7 mouse cellular contexts compared by ENCODE assay signal in the genomic region with DNA sequence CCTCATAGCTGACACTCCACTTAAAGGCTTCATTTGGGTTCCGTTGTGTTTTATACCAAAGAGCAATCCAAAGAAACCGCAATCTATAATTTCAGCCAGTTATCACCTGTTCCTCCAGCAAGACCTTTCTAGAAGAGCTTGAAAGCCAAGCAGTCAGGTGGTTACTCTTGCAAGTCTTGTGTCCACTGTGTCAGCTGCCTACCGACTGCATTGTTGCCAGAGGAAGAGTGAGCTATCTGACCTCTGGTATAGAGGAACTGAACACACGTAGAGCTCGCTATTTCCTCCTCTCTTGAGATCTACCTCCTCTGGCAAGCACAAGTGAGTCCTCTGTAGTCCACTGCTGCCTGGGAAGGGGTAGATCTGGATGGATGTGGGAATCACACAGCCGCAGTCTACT. TPM values are rescaled to one million over a fixed set of nuclear protein-coding genes. Genes with fewer than 3 reads are reported as not detected.
DNase-seq lines count a peak whose midpoint lies in the region; ATAC-seq and TF ChIP-seq lines count a peak whose summit lies in the region.

No protein-coding gene starts in this region.

- no peak for TF ChIP-seq CTCF in ES-Bruce4 (IDR thresholded peaks at IDR 0.05; ENCODE audit: low read depth, low read length)

- H3K9me3 ChIP-seq in ES-Bruce4 (replicated peaks; ENCODE audit: control insufficient read depth, insufficient read depth, low read length, poor library complexity, severe bottlenecking), result no peaks in the 10 kb centered on the region
- H3K9me3 ChIP-seq in forebrain, embryonic 14.5 days (replicated peaks; ENCODE audit: control insufficient read depth, low read length), result no peaks in the 10 kb centered on the region
- no peaks in the 10 kb centered on the region for H3K9me3 ChIP-seq in liver, embryonic 13.5 days (replicated peaks)

- WGBS in forebrain, embryonic 14.5 days, result 46% methylated on average over 6 of the region's 6 CpGs
- 30% methylated on average over 6 of the region's 6 CpGs for WGBS in liver, embryonic 13.5 days (ENCODE audit: insufficient replicate concordance)

- peak overlapping the region; percentile 78 for H3K9ac ChIP-seq in ES-Bruce4 (ENCODE audit: low read depth, poor library complexity, severe bottlenecking)
- peak overlapping the region; percentile 74; the same call in 1 of the 2 replicates for H3K9ac ChIP-seq in forebrain, embryonic 14.5 days (ENCODE audit: low read length)
- H3K9ac ChIP-seq in liver, embryonic 13.5 days, result peak overlapping the region; percentile 92

- H3K27ac ChIP-seq in ES-Bruce4 (ENCODE audit: insufficient read depth, low read length), result no peak overlapping the region
- H3K27ac ChIP-seq in forebrain, embryonic 14.5 days (ENCODE audit: low read depth, low read length), result no peak overlapping the region
- H3K27ac ChIP-seq in liver, embryonic 13.5 days, result peak overlapping the region; percentile 83

- ATAC-seq in forebrain, embryonic 14.5 days, result no peak
- ATAC-seq in liver, embryonic 13.5 days (ENCODE audit: low read depth), result no peak

- H3K4me2 ChIP-seq in forebrain, embryonic 14.5 days (ENCODE audit: low read length), result peak overlapping the region; percentile 90
- peak overlapping the region; percentile 75 for H3K4me2 ChIP-seq in liver, embryonic 13.5 days

- no peak for TF ChIP-seq EP300 in ES-Bruce4 (IDR thresholded peaks at IDR 0.05; ENCODE audit: insufficient read depth, low read depth, low read length)

- DNase-seq in B cell, adult 2 months, result peak; percentile 6 to 7
- DNase-seq in forebrain, embryonic 14.5 days (ENCODE audit: low spot score), result peak; percentile 11
- DNase-seq in liver, embryonic 13.5 days, result peak; percentile 5
- no peak for DNase-seq in cerebellum, postnatal 4 days (ENCODE audit: low spot score in 2 of 2)
- DNase-seq in adrenal gland, postnatal 36 days, result no peak
- DNase-seq in cerebellum, postnatal 14 days, result no peak

- TF ChIP-seq POLR2A in ES-Bruce4 (IDR thresholded peaks at IDR 0.05; ENCODE audit: insufficient read depth, low read length), result no peak

- no peaks in the 10 kb centered on the region for H3K27me3 ChIP-seq in ES-Bruce4 (ENCODE audit: control insufficient read depth, insufficient read depth, low read length, poor library complexity, severe bottlenecking)
- H3K27me3 ChIP-seq in forebrain, embryonic 14.5 days (replicated peaks; ENCODE audit: control insufficient read depth, insufficient read depth, low read length), result no peaks in the 10 kb centered on the region
- H3K27me3 ChIP-seq in liver, embryonic 13.5 days, result no peaks in the 10 kb centered on the region

- H3K4me3 ChIP-seq in ES-Bruce4 (ENCODE audit: low read depth, low read length), result peak overlapping the region; percentile 35
- H3K4me3 ChIP-seq in forebrain, embryonic 14.5 days (ENCODE audit: low read depth, low read length), result peak overlapping the region; percentile 69
- peak overlapping the region; percentile 77 for H3K4me3 ChIP-seq in liver, embryonic 13.5 days (replicated peaks)

- H3K4me1 ChIP-seq in ES-Bruce4 (ENCODE audit: control insufficient read depth, insufficient read depth, low read length), result no peaks in the 10 kb centered on the region
- H3K4me1 ChIP-seq in forebrain, embryonic 14.5 days (ENCODE audit: control insufficient read depth, insufficient read depth, low read length), result peaks cover 6% of the 10 kb centered on the region; the same call in 1 of the 2 replicates
- H3K4me1 ChIP-seq in liver, embryonic 13.5 days (replicated peaks), result peaks cover 26% of the 10 kb centered on the region

- no peaks in the 10 kb centered on the region for H3K36me3 ChIP-seq in ES-Bruce4 (ENCODE audit: control insufficient read depth, insufficient read depth, low read length, poor library complexity, severe bottlenecking)
- H3K36me3 ChIP-seq in forebrain, embryonic 14.5 days (ENCODE audit: control insufficient read depth, insufficient read depth, low read length), result 0 out of 2 replicates have a peak, but pooled peaks cover 3% of the 10 kb centered on the region
- peaks cover 26% of the 10 kb centered on the region for H3K36me3 ChIP-seq in liver, embryonic 13.5 days

RNA-seq across cellular contexts. Expression of gene Cdkn3, which starts 0.8 kb away (rescaled TPM):
- polyA plus RNA-seq in ES-Bruce4 (2011; ENCODE audit: insufficient read depth, insufficient read length, low read depth, missing spikeins), result 26.9 and 31.8 TPM in 2 replicates
- 17.0 and 29.0 TPM in 2 replicates for polyA plus RNA-seq in forebrain, embryonic 14.5 days (2014; fragmentation: Nextera tagmentation; extraction: Ambion mirVana)
- 114 and 117 TPM in 2 replicates for polyA plus RNA-seq in liver, embryonic 13.5 days (2015; fragmentation: Nextera tagmentation; extraction: Ambion mirVana)
- total RNA-seq in adrenal gland, postnatal 36 days (2021), result 1 to 10 TPM; 2.7 to 3.0 TPM

RNA-seq across cellular contexts. Expression of gene Cnih1, which starts 27.0 kb away (rescaled TPM):
- polyA plus RNA-seq in ES-Bruce4 (2011; ENCODE audit: insufficient read depth, insufficient read length, low read depth, missing spikeins), result 148 and 163 TPM in 2 replicates
- polyA plus RNA-seq in forebrain, embryonic 14.5 days (2014; fragmentation: Nextera tagmentation; extraction: Ambion mirVana), result 170 and 176 TPM in 2 replicates
- 101 and 112 TPM in 2 replicates for polyA plus RNA-seq in liver, embryonic 13.5 days (2015; fragmentation: Nextera tagmentation; extraction: Ambion mirVana)
- 100 to 1,000 TPM in 1 of 2 experiments, 10 to 100 TPM in 1; 96.7 to 115 TPM for total RNA-seq in adrenal gland, postnatal 36 days (2021)

Comparison
In these comparisons a context has a peak if more than half of its experiments do, and no peak if none do; other contexts are left out.
1. DNase-seq: peak in B cell, adult 2 months (2 of 2), forebrain, embryonic 14.5 days (single experiment) and liver, embryonic 13.5 days (single experiment); none in cerebellum, postnatal 4 days (0 of 2), adrenal gland, postnatal 36 days (0 of 2) and cerebellum, postnatal 14 days (0 of 2).
2. Peak in every context shown above with its lines, with median percentiles within 50 percentile points of each other: H3K4me3 ChIP-seq and H3K9ac ChIP-seq.